Mouse (Mus musculus) cortical plate, adult 2 months (tissue): ENCODE results near the gene Cx3cr1. TPM values are rescaled to one million over a fixed set of nuclear protein-coding genes. Genes with fewer than 3 reads are reported as not detected.
A peak's percentile ranks its signal among the peaks of the same experiment; 100 is the strongest.

Experiments
- H3K27ac ChIP-seq: fragments of 200-500 bp; 2 replicates; pipeline ENCODE4 v1.5.1; 2012; ENCODE audit warnings: low read length, control low read depth, inconsistent platforms; ENCODE audit not compliant: insufficient read depth
- H3K4me1 ChIP-seq: fragments of 200-500 bp; 2 replicates; pipeline ENCODE4 v1.6.1; 2011; ENCODE audit warnings: low read length; ENCODE audit not compliant: control insufficient read depth, insufficient read depth
- H3K4me3 ChIP-seq: fragments of 200-500 bp; 2 replicates; pipeline ENCODE4 v1.5.1; 2011; ENCODE audit warnings: mild to moderate bottlenecking, low read length, control low read depth; ENCODE audit not compliant: insufficient read depth
- CTCF ChIP-seq: fragments of 200-500 bp; IDR thresholded peaks from 2 replicates; pipeline ENCODE4 v1.5.1; 2011; ENCODE audit warnings: mild to moderate bottlenecking, control low read depth, low read length; ENCODE audit not compliant: insufficient read depth; ENCODE audit errors: extremely low read depth
- POLR2A ChIP-seq: fragments of 200-500 bp; IDR thresholded peaks from 2 replicates; pipeline ENCODE4 v1.6.1; 2011; ENCODE audit warnings: mild to moderate bottlenecking, low read length, control low read depth; ENCODE audit not compliant: insufficient read depth; ENCODE audit errors: extremely low read depth
- polyA plus RNA-seq: library from polyadenylated mRNA; depleted of rRNA; stranded (reverse); fragments of >200 nt; gene quantifications from 2 replicates; pipeline ENCODE4 v1.2.3, GENCODE M21; 2012; rRNA removed

Gene Cx3cr1
- polyA plus RNA-seq = 38.2 and 40.9 TPM in 2 replicates

DNA sequence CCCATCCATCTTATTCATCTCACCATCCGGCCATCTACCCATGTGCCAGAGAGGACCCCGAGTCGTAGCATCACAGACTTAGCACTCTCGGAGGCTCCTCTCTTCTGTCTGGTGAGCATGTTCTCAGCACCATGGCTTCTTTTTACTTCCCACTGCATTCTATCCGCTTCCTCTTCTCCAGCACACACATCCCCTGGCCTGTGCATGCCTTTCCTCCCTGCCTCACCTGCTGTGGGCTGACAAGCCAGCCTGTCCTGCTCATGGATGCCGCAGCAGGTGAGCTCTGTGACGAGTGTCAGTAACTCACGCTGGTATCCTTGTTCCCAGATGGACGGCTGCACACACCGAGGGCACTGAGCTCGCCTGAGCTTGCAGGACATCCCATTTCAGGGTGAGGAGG, at the start of gene Cx3cr1:
Gene Cx3cr1, minus strand, starts transcription at position 101 of the 400 bp plus-strand sequence.
- Histone ChIP-seq H3K4me3 (no peak within 1 kb of the TSS), H3K27ac (no peak within 1 kb of the TSS), H3K4me1 (no peaks in the 10 kb centered on the region)
- TF ChIP-seq POLR2A = no peak
- no peak for TF ChIP-seq CTCF

DNA sequence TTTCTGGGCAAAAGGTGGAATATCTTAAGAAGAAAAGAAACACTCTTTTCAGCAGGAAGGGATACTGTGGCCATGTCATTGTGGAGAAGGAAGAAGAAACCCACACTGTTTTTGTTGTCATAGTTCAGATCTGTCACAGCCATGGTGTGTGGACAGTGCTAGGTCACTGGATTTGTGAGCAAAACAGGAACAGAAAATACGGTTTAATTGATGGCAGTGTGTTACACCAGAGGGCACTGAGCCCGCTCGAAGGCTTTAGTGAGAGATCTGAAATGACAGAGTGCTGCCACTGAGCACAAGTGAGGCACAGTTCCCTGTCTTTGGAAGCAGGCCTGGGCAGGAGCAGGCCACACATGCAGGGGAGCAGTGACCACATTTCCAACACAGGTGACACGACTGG, 48.5 kb upstream of the Cx3cr1 start:
- H3K4me3 ChIP-seq = no peak overlapping the region
- TF ChIP-seq POLR2A (no peak), CTCF (no peak)
- H3K4me1 ChIP-seq = no peaks in the 10 kb centered on the region
- H3K27ac ChIP-seq = no peak overlapping the region

- H3K4me1 ChIP-seq = no peaks in the 10 kb centered on the region
- no peak overlapping the region for H3K4me3 ChIP-seq
- H3K27ac ChIP-seq = no peak overlapping the region
- no peak for TF ChIP-seq POLR2A
- no peak for TF ChIP-seq CTCF
These were observed 46.5 kb upstream of the Cx3cr1 start for GRCm38 (mm10) chr9:120116184-120116624.

GRCm38 (mm10) chr9:120115580-120115979, 45.9 kb upstream of the Cx3cr1 start:
- Histone ChIP-seq H3K4me1 (no peaks in the 10 kb centered on the region), H3K4me3 (no peak overlapping the region), H3K27ac (no peak overlapping the region)
- TF ChIP-seq CTCF = no peak
- no peak for TF ChIP-seq POLR2A

GRCm38 (mm10) chr9:120114789-120115151, 45.1 kb upstream of the Cx3cr1 start:
- Histone ChIP-seq H3K4me3 (no peak overlapping the region), H3K4me1 (no peaks in the 10 kb centered on the region), H3K27ac (no peak overlapping the region)
- no peak for TF ChIP-seq POLR2A
- no peak for TF ChIP-seq CTCF

- H3K27ac ChIP-seq = no peak overlapping the region
These were observed 44.5 kb upstream of the Cx3cr1 start for GRCm38 (mm10) chr9:120114051-120114788.

DNA sequence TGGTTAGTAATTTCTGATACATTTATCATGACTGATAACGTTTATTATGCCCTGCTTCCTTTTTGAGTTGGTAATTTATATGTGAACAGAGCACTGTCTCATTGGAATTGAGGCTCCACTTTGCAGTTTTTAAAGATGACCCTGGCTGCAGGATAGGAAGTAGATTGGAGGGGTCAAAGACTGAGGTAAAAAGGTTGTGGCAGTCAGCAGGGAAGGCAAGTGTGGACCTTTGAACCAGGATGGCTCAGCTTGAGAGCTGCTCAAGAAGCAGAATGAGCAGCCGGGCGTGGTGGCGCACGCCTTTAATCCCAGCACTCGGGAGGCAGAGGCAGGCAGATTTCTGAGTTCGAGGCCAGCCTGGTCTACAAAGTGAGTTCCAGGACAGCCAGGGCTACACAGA, 43.8 kb upstream of the Cx3cr1 start:
- no peaks in the 10 kb centered on the region for H3K4me1 ChIP-seq
- no peak for TF ChIP-seq CTCF
- TF ChIP-seq POLR2A = no peak
- no peak overlapping the region for H3K4me3 ChIP-seq
- H3K27ac ChIP-seq = no peak overlapping the region

More at GRCm38 (mm10) chr9:120114051-120114788, 44.5 kb upstream of the Cx3cr1 start:
- TF ChIP-seq CTCF = no peak
- no peak for TF ChIP-seq POLR2A
- Histone ChIP-seq H3K4me1 (no peaks in the 10 kb centered on the region), H3K4me3 (no peak overlapping the region)

DNA sequence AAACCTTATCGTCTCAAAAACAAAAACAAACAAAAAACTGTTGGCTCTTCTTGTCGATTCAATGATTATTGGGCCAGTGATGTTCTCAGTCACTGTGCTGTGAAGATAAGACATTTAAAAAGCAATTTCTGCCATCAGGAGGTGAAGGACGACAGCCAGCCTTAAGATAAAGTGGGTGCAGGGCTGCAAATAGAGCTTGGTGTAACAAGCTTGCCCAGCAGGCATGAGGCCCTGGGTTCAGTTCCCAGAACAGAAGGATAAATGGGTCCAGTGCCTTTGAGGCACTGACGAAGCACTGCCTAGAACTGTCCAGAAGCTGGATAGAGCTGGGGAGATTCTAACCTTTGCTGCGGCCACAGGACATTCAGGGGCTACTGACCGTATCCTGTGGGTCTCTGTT, 42.8 kb upstream of the Cx3cr1 start:
- no peak overlapping the region for H3K4me3 ChIP-seq
- no peaks in the 10 kb centered on the region for H3K4me1 ChIP-seq
- TF ChIP-seq CTCF (no peak), POLR2A (no peak)
- no peak overlapping the region for H3K27ac ChIP-seq

DNA sequence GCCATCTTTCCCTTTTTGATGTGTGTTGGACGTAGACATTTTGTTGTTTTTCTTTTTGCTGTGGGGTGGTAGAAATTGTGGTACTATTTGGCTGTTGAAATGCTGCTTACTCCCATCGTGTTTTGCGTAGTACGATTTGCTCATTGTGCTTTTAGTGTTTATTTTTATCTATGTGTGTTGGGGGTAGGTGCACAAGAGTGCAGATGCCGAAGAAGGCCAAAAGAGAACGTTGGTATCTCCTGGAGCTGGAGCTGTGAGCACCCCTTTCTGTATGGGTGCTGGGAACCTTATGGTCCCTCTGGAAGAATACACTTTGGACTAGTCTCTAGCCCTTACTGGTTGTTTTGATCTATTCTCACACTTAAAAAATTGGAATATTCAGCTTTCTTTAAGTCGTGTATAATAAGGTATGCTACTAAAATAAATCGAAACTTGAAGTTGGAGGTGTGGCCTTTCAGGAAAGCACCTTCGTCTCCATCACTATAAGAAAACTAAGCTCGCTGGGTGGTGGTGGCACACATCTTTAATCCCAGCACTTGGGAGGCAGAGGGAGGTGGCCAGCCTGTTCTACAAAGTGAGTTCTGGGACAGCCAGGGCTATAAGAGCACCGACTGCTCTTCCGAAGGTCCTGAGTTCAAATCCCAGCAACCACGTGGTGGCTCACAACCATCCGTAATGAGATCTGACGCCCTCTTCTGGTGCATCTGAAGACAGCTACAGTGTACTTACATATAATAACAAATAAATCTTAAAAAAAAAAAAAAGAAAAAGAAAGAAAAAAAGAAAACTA, 41.7 kb upstream of the Cx3cr1 start:
- Histone ChIP-seq H3K4me1 (no peaks in the 10 kb centered on the region), H3K27ac (0 out of 2 replicates have a peak overlapping the region, but pooled peaks have one; percentile 17), H3K4me3 (peak overlapping the region; percentile 86)
- TF ChIP-seq POLR2A (no peak), CTCF (no peak)
